Mouse (Mus musculus) heart, embryonic 14.5 days (tissue): ENCODE data around the gene Nod2. TPM values are rescaled to one million over a fixed set of nuclear protein-coding genes. Genes with fewer than 3 reads are reported as not detected.

Source experiments
- ATAC-seq: fragments of 200-750 bp; cut with Nextera tagmentation; 2 replicates; pipeline ENCODE4 v1.8.0; 2017; ENCODE audit warnings: low read depth, moderate TSS enrichment; ENCODE audit not compliant: insufficient number of reproducible peaks, insufficient read depth, low FRiP score
- H3K27ac ChIP-seq, 2 experiments: fragments of 200-500 bp in 1 of 2; fragments of 300-500 bp in 1 of 2; sonication (generic) in 1 of 2; replicated peaks in 1 of 2; 2 replicates each; pipeline ENCODE4 v1.5.1; 2012 to 2014; ENCODE audit warnings: low read depth in 2 of 2, low read length in 2 of 2, control low read depth in 1 of 2, mild to moderate bottlenecking in 1 of 2, mixed read lengths in 1 of 2; ENCODE audit not compliant: control insufficient read depth in 1 of 2, insufficient read depth in 1 of 2
- H3K27me3 ChIP-seq: fragments of 300-500 bp; sonication (generic); 2 replicates; pipeline ENCODE4 v1.6.1; 2014; ENCODE audit warnings: mild to moderate bottlenecking, low read length, control low read depth; ENCODE audit not compliant: control insufficient read depth, insufficient read depth
- H3K36me3 ChIP-seq: fragments of 300-500 bp; sonication (generic); 2 replicates; pipeline ENCODE4 v1.6.1; 2014; ENCODE audit warnings: mild to moderate bottlenecking, control low read depth, low read length, mixed read lengths; ENCODE audit not compliant: control insufficient read depth, insufficient read depth
- H3K4me1 ChIP-seq, 2 experiments: fragments of 200-500 bp in 1 of 2; fragments of 300-500 bp in 1 of 2; sonication (generic) in 1 of 2; 2 replicates each; pipeline ENCODE4 v1.6.1; 2012 to 2014; ENCODE audit warnings: low read length in 2 of 2, control low read depth in 1 of 2, mixed read lengths in 1 of 2; ENCODE audit not compliant: control insufficient read depth in 2 of 2, insufficient read depth in 2 of 2
- H3K4me2 ChIP-seq: fragments of 300-500 bp; sonication (generic); 2 replicates; pipeline ENCODE4 v1.6.1; 2014; ENCODE audit warnings: mild to moderate bottlenecking, low read length
- H3K4me3 ChIP-seq, 2 experiments: fragments of 200-500 bp in 1 of 2; fragments of 300-500 bp in 1 of 2; sonication (generic) in 1 of 2; 2 replicates each; pipeline ENCODE4 v1.5.1; 2012 to 2014; ENCODE audit warnings: low read length in 2 of 2, mild to moderate bottlenecking in 2 of 2, control low read depth in 1 of 2, low read depth in 1 of 2, moderate library complexity in 1 of 2; ENCODE audit not compliant: control insufficient read depth in 1 of 2, insufficient read depth in 1 of 2
- H3K9ac ChIP-seq: fragments of 300-500 bp; sonication (generic); 2 replicates; pipeline ENCODE4 v1.6.1; 2014; ENCODE audit warnings: mild to moderate bottlenecking, low read length
- H3K9me3 ChIP-seq: fragments of 300-500 bp; sonication (generic); 2 replicates; pipeline ENCODE4 v1.6.1; 2016; ENCODE audit warnings: low read length, control low read depth; ENCODE audit not compliant: control insufficient read depth
- WGBS: fragments of 180-500 bp; shearing (Covaris S2); extraction: QIAGEN DNeasy Blood & Tissue Kit; methylation state at CpG from one replicate; pipeline ENCODE4 v1.1.7; 2014; 5-methylcytosine and 5-hydroxymethylcytosine counted together
- polyA plus RNA-seq: library from polyadenylated mRNA; unstranded; fragments of >200 nt; fragmentation: Nextera tagmentation; extraction: Ambion mirVana; gene quantifications from 2 replicates; pipeline ENCODE4 v1.2.1, GENCODE M21; 2014

Nod2 gene
- not detected in 2 replicates for polyA plus RNA-seq

- H3K27me3 ChIP-seq = peaks cover 7% of the 10 kb centered on the region
- H3K4me3 ChIP-seq = peak within 1 kb of the TSS; percentile 34 to 40
- peak; percentile 67 for ATAC-seq
- H3K36me3 ChIP-seq = no peaks in the 10 kb centered on the region
- no peaks in the 10 kb centered on the region for H3K9me3 ChIP-seq
- peaks cover 6 to 10% of the 10 kb centered on the region in 2 experiments; a peak in 1 of 4 replicates for H3K4me1 ChIP-seq
- peak within 1 kb of the TSS; percentile 52 for H3K9ac ChIP-seq
- H3K27ac ChIP-seq = no peak within 1 kb of the TSS
- H3K4me2 ChIP-seq = peak within 1 kb of the TSS; percentile 76
- 9% methylated on average over 33 of the region's 33 CpGs for WGBS
Measured at GRCm38 (mm10) chr8:88646837-88647778, at the start of gene Nod2. Gene Nod2, plus strand, starts transcription at chr8:88647315.

GRCm38 (mm10) chr8:88598578-88598977 is 48.5 kb upstream of the Nod2 start:
- Histone ChIP-seq H3K36me3 (no peaks in the 10 kb centered on the region), H3K4me2 (no peak overlapping the region), H3K27ac (no peak overlapping the region), H3K9me3 (peaks cover 7% of the 10 kb centered on the region), H3K4me1 (peaks cover 0 to 5% of the 10 kb centered on the region in 2 experiments; a peak in 1 of 4 replicates), H3K4me3 (no peak overlapping the region), H3K9ac (no peak overlapping the region), H3K27me3 (no peaks in the 10 kb centered on the region)
- 65% methylated on average over 5 of the region's 5 CpGs for WGBS
- ATAC-seq = no peak

GRCm38 (mm10) chr8:88599491-88599890 is 47.6 kb upstream of the Nod2 start:
- no peak for ATAC-seq
- H3K4me2 ChIP-seq = no peak overlapping the region
- no peaks in the 10 kb centered on the region for H3K36me3 ChIP-seq
- H3K9ac ChIP-seq = no peak overlapping the region
- no peak overlapping the region for H3K27ac ChIP-seq
- H3K27me3 ChIP-seq = no peaks in the 10 kb centered on the region
- H3K4me3 ChIP-seq = no peak overlapping the region
- peaks cover 2 to 7% of the 10 kb centered on the region in 2 experiments; a peak in 3 of 4 replicates for H3K4me1 ChIP-seq
- WGBS = 87% methylated on average over 7 of the region's 7 CpGs
- H3K9me3 ChIP-seq = peaks cover 7% of the 10 kb centered on the region

DNA sequence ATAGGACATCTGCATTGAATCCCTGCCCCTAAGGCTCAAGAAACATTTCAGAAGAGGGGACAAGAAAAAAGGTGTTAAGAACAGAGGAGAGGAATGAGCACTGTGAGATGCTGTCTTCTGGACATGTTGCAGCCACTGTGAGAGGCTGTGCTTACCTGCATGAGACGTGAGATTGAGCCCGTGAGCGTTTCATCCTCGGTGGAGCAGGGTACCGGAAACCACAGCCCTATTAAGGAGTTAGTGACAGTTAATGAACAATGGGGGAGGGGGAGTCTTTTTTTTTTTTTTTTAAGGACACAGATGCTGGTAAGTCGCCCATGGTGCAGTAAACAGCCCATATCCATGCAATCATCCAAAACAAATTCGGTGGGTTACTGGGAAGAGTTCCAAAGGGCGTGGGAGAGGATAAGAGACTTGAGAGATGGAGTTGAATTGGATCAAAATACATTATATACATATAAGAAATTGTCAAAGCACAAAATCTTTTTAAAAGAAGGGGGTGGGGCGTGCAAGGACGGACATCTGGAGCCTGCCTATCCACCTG is 43.6 kb upstream of the Nod2 start:
- H3K27ac ChIP-seq = no peak overlapping the region
- no peaks in the 10 kb centered on the region for H3K27me3 ChIP-seq
- H3K4me3 ChIP-seq = peak overlapping the region in 1 of 2 experiments; percentile 3; a peak in 2 of 4 replicates
- H3K9ac ChIP-seq = peak overlapping the region; percentile 7; the same call in 1 of the 2 replicates
- 18% methylated on average over 10 of the region's 10 CpGs for WGBS
- H3K36me3 ChIP-seq = no peaks in the 10 kb centered on the region
- ATAC-seq = no peak
- H3K4me1 ChIP-seq = peaks cover 7% of the 10 kb centered on the region in 2 experiments; a peak in 3 of 4 replicates
- H3K4me2 ChIP-seq = peak overlapping the region; percentile 56
- peaks cover 7% of the 10 kb centered on the region for H3K9me3 ChIP-seq

DNA sequence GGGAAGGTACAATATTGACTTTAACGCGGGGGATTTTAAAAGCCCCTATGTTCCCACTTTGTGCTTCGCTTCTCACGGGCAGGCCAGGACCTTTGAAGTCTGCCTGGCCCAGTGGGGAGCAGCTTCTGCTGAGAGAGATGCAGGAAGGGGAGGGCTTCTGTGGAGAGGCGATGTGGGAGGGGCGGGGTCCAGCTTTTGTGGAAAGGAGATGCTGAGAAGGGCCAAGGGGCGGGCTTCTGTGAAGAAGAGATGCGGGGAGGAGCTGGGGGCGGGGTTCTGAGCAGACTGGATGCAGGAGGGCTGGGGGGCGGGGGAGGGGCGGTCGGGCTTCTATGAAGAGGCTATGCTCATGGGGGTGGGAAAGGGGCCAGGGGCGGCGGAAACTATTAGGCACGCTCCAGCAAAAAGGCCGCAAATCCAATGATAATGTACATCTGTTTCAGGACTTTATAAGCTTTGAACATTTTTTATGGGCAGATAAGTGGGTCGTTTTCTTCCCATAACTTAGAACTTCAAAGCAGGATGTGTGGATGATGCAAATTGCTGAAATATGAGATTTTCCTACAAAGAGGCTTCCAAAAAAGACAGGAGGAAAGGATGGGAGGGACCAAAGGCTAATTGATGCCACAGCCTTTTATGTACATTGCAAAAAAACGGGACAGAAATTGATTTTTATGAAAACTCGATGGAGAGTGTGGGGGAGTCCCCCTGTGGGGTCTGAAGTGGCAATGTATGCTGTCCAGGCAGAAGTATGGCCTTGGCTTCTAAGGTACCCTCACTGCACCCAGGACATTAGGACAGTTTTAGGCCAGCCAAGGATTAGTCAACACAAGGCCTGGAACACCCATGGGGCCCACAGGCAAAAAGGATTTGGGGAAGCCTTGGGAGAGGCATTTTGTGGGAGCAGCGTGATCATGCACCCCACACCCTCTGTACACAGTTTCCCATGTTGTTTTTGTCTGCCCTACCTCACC is 42.8 kb upstream of the Nod2 start:
- Histone ChIP-seq H3K36me3 (no peaks in the 10 kb centered on the region), H3K9me3 (peaks cover 7% of the 10 kb centered on the region), H3K9ac (peak overlapping the region; percentile 7; the same call in 1 of the 2 replicates), H3K27ac (no peak overlapping the region), H3K4me1 (peaks cover 7% of the 10 kb centered on the region in 2 experiments; a peak in 3 of 4 replicates), H3K4me2 (peak overlapping the region; percentile 56), H3K27me3 (no peaks in the 10 kb centered on the region), H3K4me3 (peak overlapping the region in 1 of 2 experiments; percentile 3; a peak in 2 of 4 replicates)
- ATAC-seq = peak; percentile 66
- 16% methylated on average over 19 of the region's 20 CpGs for WGBS

- Histone ChIP-seq H3K27me3 (no peaks in the 10 kb centered on the region), H3K27ac (no peak overlapping the region), H3K4me1 (peaks cover 7% of the 10 kb centered on the region in 2 experiments; a peak in 3 of 4 replicates), H3K9me3 (peaks cover 7% of the 10 kb centered on the region), H3K9ac (no peak overlapping the region), H3K4me2 (no peak overlapping the region), H3K36me3 (no peaks in the 10 kb centered on the region), H3K4me3 (no peak overlapping the region)
- 63% methylated on average over 13 of the region's 13 CpGs for WGBS
- ATAC-seq = no peak
Measured at GRCm38 (mm10) chr8:88605361-88606040, 41.6 kb upstream of the Nod2 start.
